8 mouse cellular contexts compared by ENCODE assay signal in genomic region chr2:146510780-146511179, GRCm38 (mm10). TPM values are rescaled to one million over a fixed set of nuclear protein-coding genes. Genes with fewer than 3 reads are reported as not detected.
DNase-seq lines count a peak whose midpoint lies in the region; ATAC-seq and TF ChIP-seq lines count a peak whose summit lies in the region.

No protein-coding gene starts in this region.

- peak overlapping the region; percentile 81 for H3K4me3 ChIP-seq in lung, embryonic 14.5 days (ENCODE audit: low read depth, low read length)
- H3K4me3 ChIP-seq in embryonic facial prominence, embryonic 15.5 days (replicated peaks) = peak overlapping the region; percentile 87
- peak overlapping the region; percentile 78 for H3K4me3 ChIP-seq in hindbrain, postnatal 0 days (ENCODE audit: low read length)
- H3K4me3 ChIP-seq in midbrain, postnatal 0 days (ENCODE audit: low read depth, low read length) = peak overlapping the region; percentile 81

- no peak overlapping the region for H3K27ac ChIP-seq in lung, embryonic 14.5 days (ENCODE audit: low read depth)
- H3K27ac ChIP-seq in embryonic facial prominence, embryonic 15.5 days (replicated peaks) = no peak overlapping the region
- no peak overlapping the region for H3K27ac ChIP-seq in hindbrain, postnatal 0 days
- no peak overlapping the region for H3K27ac ChIP-seq in midbrain, postnatal 0 days (ENCODE audit: low read depth, low read length)

- H3K4me1 ChIP-seq in lung, embryonic 14.5 days (ENCODE audit: insufficient read depth) = no peaks in the 10 kb centered on the region; the same call in 1 of the 2 replicates
- H3K4me1 ChIP-seq in embryonic facial prominence, embryonic 15.5 days = peaks cover 5% of the 10 kb centered on the region
- 0 out of 2 replicates have a peak, but pooled peaks cover 4% of the 10 kb centered on the region for H3K4me1 ChIP-seq in hindbrain, postnatal 0 days (ENCODE audit: insufficient read depth, low read length)
- H3K4me1 ChIP-seq in midbrain, postnatal 0 days (ENCODE audit: insufficient read depth, low read length) = peaks cover 4% of the 10 kb centered on the region; the same call in 1 of the 2 replicates

- no peak for DNase-seq in lung, embryonic 14.5 days
- no peak for DNase-seq in lung, postnatal 36 days
- no peak for DNase-seq in hindbrain, postnatal 0 days (ENCODE audit: low spot score)
- DNase-seq in midbrain, postnatal 0 days (ENCODE audit: low spot score) = no peak
- DNase-seq in urinary bladder, adult 18-20 months (ENCODE audit: low spot score in 2 of 2) = no peak
- DNase-seq in embryo, embryonic 9.5 days (ENCODE audit: extremely low spot score) = no peak
- no peak for DNase-seq in gastrocnemius, postnatal 14 days

- peak overlapping the region; percentile 86; the same call in 1 of the 2 replicates for H3K9ac ChIP-seq in lung, embryonic 14.5 days
- H3K9ac ChIP-seq in embryonic facial prominence, embryonic 15.5 days = no peak overlapping the region
- peak overlapping the region; percentile 75 for H3K9ac ChIP-seq in hindbrain, postnatal 0 days (replicated peaks; ENCODE audit: low read length)
- 0 out of 2 replicates have a peak overlapping the region, but pooled peaks have one; percentile 92 for H3K9ac ChIP-seq in midbrain, postnatal 0 days (replicated peaks; ENCODE audit: low read length, poor library complexity, severe bottlenecking)

- no peaks in the 10 kb centered on the region for H3K9me3 ChIP-seq in lung, embryonic 14.5 days (ENCODE audit: low read depth, low read length)
- H3K9me3 ChIP-seq in embryonic facial prominence, embryonic 15.5 days (replicated peaks) = no peaks in the 10 kb centered on the region
- no peaks in the 10 kb centered on the region for H3K9me3 ChIP-seq in hindbrain, postnatal 0 days (ENCODE audit: low read length)
- H3K9me3 ChIP-seq in midbrain, postnatal 0 days (ENCODE audit: low read length) = no peaks in the 10 kb centered on the region

- H3K27me3 ChIP-seq in lung, embryonic 14.5 days (ENCODE audit: insufficient read depth, low read length) = no peaks in the 10 kb centered on the region
- no peaks in the 10 kb centered on the region for H3K27me3 ChIP-seq in embryonic facial prominence, embryonic 15.5 days
- H3K27me3 ChIP-seq in hindbrain, postnatal 0 days (ENCODE audit: insufficient read depth, low read length) = no peaks in the 10 kb centered on the region
- no peaks in the 10 kb centered on the region for H3K27me3 ChIP-seq in midbrain, postnatal 0 days (ENCODE audit: insufficient read depth, low read length)

- WGBS in lung, embryonic 14.5 days = 38% methylated on average over 1 of the region's 1 CpGs
- WGBS in embryonic facial prominence, embryonic 15.5 days = 23% methylated on average over 1 of the region's 1 CpGs
- 8% methylated on average over 1 of the region's 1 CpGs for WGBS in hindbrain, postnatal 0 days
- 0% methylated on average over 1 of the region's 1 CpGs for WGBS in midbrain, postnatal 0 days

- ATAC-seq in lung, embryonic 14.5 days (ENCODE audit: insufficient read depth) = no peak
- ATAC-seq in embryonic facial prominence, embryonic 15.5 days (ENCODE audit: insufficient number of reproducible peaks, low FRiP score, low TSS enrichment, low read depth) = no peak
- no peak for ATAC-seq in hindbrain, postnatal 0 days
- no peak for ATAC-seq in midbrain, postnatal 0 days (ENCODE audit: low FRiP score)

- TF ChIP-seq CTCF in lung, embryonic 14.5 days (IDR thresholded peaks at IDR 0.05; ENCODE audit: low read depth) = no peak
- TF ChIP-seq CTCF in hindbrain, postnatal 0 days (IDR thresholded peaks at IDR 0.05; ENCODE audit: low read depth) = no peak
- no peak for TF ChIP-seq CTCF in midbrain, postnatal 0 days (IDR thresholded peaks at IDR 0.05)

- no peaks in the 10 kb centered on the region for H3K36me3 ChIP-seq in lung, embryonic 14.5 days (ENCODE audit: insufficient read depth)
- H3K36me3 ChIP-seq in embryonic facial prominence, embryonic 15.5 days = no peaks in the 10 kb centered on the region
- H3K36me3 ChIP-seq in hindbrain, postnatal 0 days (ENCODE audit: insufficient read depth, low read length) = no peaks in the 10 kb centered on the region
- no peaks in the 10 kb centered on the region for H3K36me3 ChIP-seq in midbrain, postnatal 0 days (ENCODE audit: insufficient read depth, low read length)

- intact Hi-C loops in gastrocnemius, postnatal 14 days (cut with DNase I; ENCODE audit: low total_unique reads) = no loop called here

- H3K4me2 ChIP-seq in lung, embryonic 14.5 days = peak overlapping the region; percentile 84
- H3K4me2 ChIP-seq in embryonic facial prominence, embryonic 15.5 days (replicated peaks) = peak overlapping the region; percentile 90
- peak overlapping the region; percentile 83 for H3K4me2 ChIP-seq in hindbrain, postnatal 0 days (ENCODE audit: low read depth, low read length)
- peak overlapping the region; percentile 83 for H3K4me2 ChIP-seq in midbrain, postnatal 0 days (ENCODE audit: low read depth, low read length, poor library complexity, severe bottlenecking)

RNA-seq across cellular contexts. Expression of gene Ralgapa2, which starts 1.4 kb away (rescaled TPM):
- polyA plus RNA-seq in lung, embryonic 14.5 days (2014; fragmentation: Nextera tagmentation; extraction: Ambion mirVana) = 8.1 and 8.7 TPM in 2 replicates
- polyA plus RNA-seq in embryonic facial prominence, embryonic 15.5 days (2015; fragmentation: Nextera tagmentation; extraction: Ambion mirVana) = 5.5 and 5.9 TPM in 2 replicates
- 16.2 and 29.0 TPM in 2 replicates for total RNA-seq in hindbrain, postnatal 0 days (2014; rRNA removed)
- polyA plus RNA-seq in hindbrain, postnatal 0 days (2015; fragmentation: Nextera tagmentation; extraction: Ambion mirVana) = 9.5 and 9.9 TPM in 2 replicates
- 26.5 and 35.0 TPM in 2 replicates for total RNA-seq in midbrain, postnatal 0 days (2014; rRNA removed)
- 6.1 and 8.5 TPM in 2 replicates for polyA plus RNA-seq in midbrain, postnatal 0 days (2015; fragmentation: Nextera tagmentation; extraction: Ambion mirVana)
- 1 to 10 TPM; 2.9 to 5.0 TPM for total RNA-seq in gastrocnemius, postnatal 14 days (2021)
